Comparison of ENCODE assay signal across 8 mouse cellular contexts in the genomic region with DNA sequence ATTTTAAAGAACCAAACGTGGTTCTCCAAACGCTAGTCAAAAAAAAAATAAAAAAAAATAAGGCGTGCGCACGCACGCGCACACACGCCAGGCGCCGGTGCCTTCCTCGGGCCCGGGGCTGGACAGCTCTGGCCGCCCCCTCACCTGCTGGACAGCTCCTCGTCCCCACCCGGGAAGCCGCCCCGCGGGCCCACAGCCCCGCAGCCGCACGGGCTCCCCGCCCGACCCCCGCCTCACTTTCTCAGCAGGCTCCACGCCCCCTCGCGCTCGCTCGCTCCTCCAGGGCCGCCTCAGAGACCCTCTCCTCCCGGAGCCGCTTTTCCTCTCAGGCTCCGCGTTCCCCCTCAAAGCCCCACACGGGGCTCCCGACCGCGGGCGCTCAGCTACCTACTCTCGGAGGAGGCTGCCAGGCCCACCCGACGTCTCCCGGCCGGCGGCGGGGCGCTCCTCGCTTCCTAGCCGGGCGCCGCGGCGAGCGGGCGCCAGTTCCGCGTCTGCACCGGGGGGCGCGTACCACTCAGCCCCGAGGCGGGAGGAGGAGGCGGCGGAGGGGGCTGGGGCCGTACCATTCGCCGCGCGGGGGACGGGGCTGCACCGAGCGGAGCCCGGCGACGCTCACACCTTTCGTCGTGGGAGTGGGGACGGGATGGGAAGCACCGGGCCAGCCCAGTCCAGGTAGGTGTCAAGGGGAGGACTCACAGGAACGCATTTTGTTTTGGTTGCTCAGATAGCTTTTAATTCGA. TPM values are rescaled to one million over a fixed set of nuclear protein-coding genes. Genes with fewer than 3 reads are reported as not detected.
DNase-seq lines count a peak whose midpoint lies in the region; ATAC-seq and TF ChIP-seq lines count a peak whose summit lies in the region.

No protein-coding gene starts in this region.

- no peaks in the 10 kb centered on the region for H3K36me3 ChIP-seq in ES-E14 (ENCODE audit: control insufficient read depth, insufficient read depth, low read length, poor library complexity, severe bottlenecking)
- H3K36me3 ChIP-seq in forebrain, embryonic 14.5 days (ENCODE audit: control insufficient read depth, insufficient read depth, low read length), result peaks cover 5% of the 10 kb centered on the region
- peaks cover 15% of the 10 kb centered on the region for H3K36me3 ChIP-seq in hindbrain, embryonic 10.5 days

- peak; percentile 97 for ATAC-seq in forebrain, embryonic 14.5 days

- intact Hi-C loops in left cerebral cortex, adult 2 months (cut with DNase I), result loop anchor here (1.0 to 5.0 kb wide), 4 partner anchors 20 to 74 kb away; partner anchors contain the start of genes Acp2, Ddb2, Mybpc3 and Nr1h3

- peaks cover 0 to 7% of the 10 kb centered on the region in 2 experiments; a peak in 1 of 4 replicates for H3K4me1 ChIP-seq in ES-E14 (ENCODE audit: control insufficient read depth in 2 of 2, insufficient read depth in 2 of 2, low read length in 2 of 2, poor library complexity in 1 of 2)
- H3K4me1 ChIP-seq in brown adipose tissue, adult 24 weeks (ENCODE audit: control insufficient read depth, insufficient read depth, insufficient read length, low read length), result peaks cover 10% of the 10 kb centered on the region
- peaks cover 15% of the 10 kb centered on the region for H3K4me1 ChIP-seq in forebrain, embryonic 14.5 days (ENCODE audit: control insufficient read depth, insufficient read depth, low read length)
- H3K4me1 ChIP-seq in hindbrain, embryonic 10.5 days (replicated peaks), result peaks cover 29% of the 10 kb centered on the region

- H3K9me3 ChIP-seq in ES-E14 (ENCODE audit: control insufficient read depth, insufficient read depth, low read depth, low read length), result no peaks in the 10 kb centered on the region
- no peaks in the 10 kb centered on the region for H3K9me3 ChIP-seq in forebrain, embryonic 14.5 days (replicated peaks; ENCODE audit: control insufficient read depth, low read length)
- H3K9me3 ChIP-seq in hindbrain, embryonic 10.5 days, result no peaks in the 10 kb centered on the region

- H3K4me2 ChIP-seq in forebrain, embryonic 14.5 days (ENCODE audit: low read length), result peak overlapping the region; percentile 92

- no peak for DNase-seq in ES-E14 (ENCODE audit: low read depth, low spot score)
- peak; percentile 93 for DNase-seq in forebrain, embryonic 14.5 days (ENCODE audit: low spot score)
- DNase-seq in hindbrain, embryonic 10.5 days (ENCODE audit: low spot score), result peak; percentile 86
- peak; percentile 90 for DNase-seq in left cerebral cortex, adult 2 months (ENCODE audit: extremely low spot score in 1 of 2, low spot score in 2 of 2)
- peak; percentile 82 to 88 for DNase-seq in lung, postnatal 4 days
- peak; percentile 85 for DNase-seq in retina, postnatal 7 days (ENCODE audit: low read depth, low spot score)
- peak; percentile 78 for DNase-seq in urinary bladder, postnatal 14 days (ENCODE audit: low spot score)

- WGBS in forebrain, embryonic 14.5 days, result 1% methylated on average over 63 of the region's 81 CpGs
- under 1% methylated on average over 81 of the region's 81 CpGs for WGBS in hindbrain, embryonic 10.5 days

- no peaks in the 10 kb centered on the region for H3K27me3 ChIP-seq in forebrain, embryonic 14.5 days (replicated peaks; ENCODE audit: control insufficient read depth, insufficient read depth, low read length)
- H3K27me3 ChIP-seq in hindbrain, embryonic 10.5 days (ENCODE audit: insufficient read depth, poor library complexity, severe bottlenecking), result no peaks in the 10 kb centered on the region

- peak overlapping the region; percentile 62 for H3K9ac ChIP-seq in ES-E14 (ENCODE audit: insufficient read depth, low read depth, low read length, poor library complexity, severe bottlenecking)
- H3K9ac ChIP-seq in forebrain, embryonic 14.5 days (ENCODE audit: low read length), result peak overlapping the region; percentile 84

- H3K4me3 ChIP-seq in ES-E14 (ENCODE audit: insufficient read depth in 1 of 2, low read depth in 1 of 2, low read length in 2 of 2, poor library complexity in 1 of 2, severe bottlenecking in 1 of 2), result peak overlapping the region; percentile 23 to 79
- peak overlapping the region; percentile 74 for H3K4me3 ChIP-seq in brown adipose tissue, adult 24 weeks (ENCODE audit: insufficient read depth, low read depth, low read length)
- H3K4me3 ChIP-seq in forebrain, embryonic 14.5 days (ENCODE audit: low read depth, low read length), result peak overlapping the region; percentile 81
- H3K4me3 ChIP-seq in hindbrain, embryonic 10.5 days, result peak overlapping the region; percentile 81
- H3K4me3 ChIP-seq in left cerebral cortex, adult 2 months, result peak overlapping the region; percentile 98

- in situ Hi-C loops in ES-E14 (cut with MboI; ENCODE audit: low sequenced_read_pairs in 2 of 2, unreplicated experiment in 2 of 2), result no loop called here

- no peak overlapping the region for H3K27ac ChIP-seq in ES-E14 (ENCODE audit: insufficient read depth, low read depth, low read length, poor library complexity, severe bottlenecking)
- H3K27ac ChIP-seq in brown adipose tissue, adult 24 weeks (replicated peaks; ENCODE audit: low read depth, low read length), result peak overlapping the region; percentile 56
- H3K27ac ChIP-seq in forebrain, embryonic 14.5 days (ENCODE audit: low read depth, low read length), result peak overlapping the region; percentile 90
- H3K27ac ChIP-seq in hindbrain, embryonic 10.5 days, result peak overlapping the region; percentile 88
- H3K27ac ChIP-seq in left cerebral cortex, adult 2 months, result peak overlapping the region; percentile 97

- no peak for TF ChIP-seq CTCF in left cerebral cortex, adult 2 months (IDR thresholded peaks at IDR 0.05)

TF ChIP-seq in ES-E14, 5 proteins besides CTCF, POLR2A, EP300 and RAD21:
- TF ChIP-seq CHD2 (IDR thresholded peaks at IDR 0.05; ENCODE audit: low read depth, low read length) (no peak), ZNF384 (IDR thresholded peaks at IDR 0.05; ENCODE audit: low read depth, low read length) (peak; percentile 85), ZC3H11A (IDR thresholded peaks at IDR 0.05; ENCODE audit: borderline replicate concordance, low read depth, low read length) (no peak)

RNA-seq across cellular contexts. Expression of gene Madd, which starts 1.1 kb away (rescaled TPM):
- total RNA-seq in ES-E14 (2012; rRNA removed), result 6.7 and 7.8 TPM in 2 replicates
- 2.3 and 4.0 TPM in 2 replicates for polyA plus RNA-seq in brown adipose tissue, adult 24 weeks (2012; ENCODE audit: insufficient read depth, insufficient read length, missing spikeins)
- 20.9 and 30.0 TPM in 2 replicates for polyA plus RNA-seq in forebrain, embryonic 14.5 days (2014; fragmentation: Nextera tagmentation; extraction: Ambion mirVana)
- 17.1 and 23.1 TPM in 2 replicates for polyA plus RNA-seq in hindbrain, embryonic 10.5 days (2016; fragmentation: Nextera tagmentation; extraction: Ambion mirVana)
- 100 to 1,000 TPM; 236 to 254 TPM for total RNA-seq in left cerebral cortex, adult 2 months (2021)

RNA-seq across cellular contexts. Expression of gene Nr1h3, which starts 20.1 kb away (rescaled TPM):
- total RNA-seq in ES-E14 (2012; rRNA removed), result 0.90 and 1.4 TPM in 2 replicates
- 45.2 and 59.1 TPM in 2 replicates for polyA plus RNA-seq in brown adipose tissue, adult 24 weeks (2012; ENCODE audit: insufficient read depth, insufficient read length, missing spikeins)
- 2.5 and 3.0 TPM in 2 replicates for polyA plus RNA-seq in forebrain, embryonic 14.5 days (2014; fragmentation: Nextera tagmentation; extraction: Ambion mirVana)
- 2.0 and 2.1 TPM in 2 replicates for polyA plus RNA-seq in hindbrain, embryonic 10.5 days (2016; fragmentation: Nextera tagmentation; extraction: Ambion mirVana)
- 1 to 10 TPM; 3.4 to 7.1 TPM for total RNA-seq in left cerebral cortex, adult 2 months (2021)

RNA-seq across cellular contexts. Expression of gene Acp2, which starts 20.1 kb away (rescaled TPM):
- 12.9 and 19.6 TPM in 2 replicates for total RNA-seq in ES-E14 (2012; rRNA removed)
- polyA plus RNA-seq in brown adipose tissue, adult 24 weeks (2012; ENCODE audit: insufficient read depth, insufficient read length, missing spikeins), result 24.6 and 27.9 TPM in 2 replicates
- 38.2 and 41.2 TPM in 2 replicates for polyA plus RNA-seq in forebrain, embryonic 14.5 days (2014; fragmentation: Nextera tagmentation; extraction: Ambion mirVana)
- 29.6 and 34.9 TPM in 2 replicates for polyA plus RNA-seq in hindbrain, embryonic 10.5 days (2016; fragmentation: Nextera tagmentation; extraction: Ambion mirVana)
- 10 to 100 TPM; 42.4 to 44.5 TPM for total RNA-seq in left cerebral cortex, adult 2 months (2021)

RNA-seq across cellular contexts. Expression of gene Ddb2, which starts 54.2 kb away (rescaled TPM):
- 10.4 and 11.0 TPM in 2 replicates for total RNA-seq in ES-E14 (2012; rRNA removed)
- 3.7 and 5.7 TPM in 2 replicates for polyA plus RNA-seq in brown adipose tissue, adult 24 weeks (2012; ENCODE audit: insufficient read depth, insufficient read length, missing spikeins)
- 9.4 and 9.9 TPM in 2 replicates for polyA plus RNA-seq in forebrain, embryonic 14.5 days (2014; fragmentation: Nextera tagmentation; extraction: Ambion mirVana)
- 8.3 and 10.5 TPM in 2 replicates for polyA plus RNA-seq in hindbrain, embryonic 10.5 days (2016; fragmentation: Nextera tagmentation; extraction: Ambion mirVana)
- total RNA-seq in left cerebral cortex, adult 2 months (2021), result 10 to 100 TPM; 11.7 to 14.4 TPM

Comparison
In these comparisons a context has a peak if more than half of its experiments do, and no peak if none do; other contexts are left out.
1. RNA of gene Nr1h3, which starts 20.1 kb away (polyA plus RNA-seq): 45.2 to 59.1 TPM in brown adipose tissue, adult 24 weeks; 2.5 to 3.0 TPM in forebrain, embryonic 14.5 days and 2.0 to 2.1 TPM in hindbrain, embryonic 10.5 days; every median in the first group is over 10 times any median in the second.
2. Peak in every context shown above with its lines, with median percentiles within 50 percentile points of each other: H3K4me3 ChIP-seq.